Mouse (Mus musculus) forebrain, embryonic 16.5 days (tissue): ENCODE measurements at regions not wholly inside any gene's neighbourhood (a gene's known extent, or its start where the extent isn't known, plus 50 kb on each side); places are given as distances from the start of the nearest gene placed in this dataset.

Source experiments
- ATAC-seq: fragments of 200-750 bp; cut with Nextera tagmentation; 2 replicates; pipeline ENCODE4 v1.8.0; 2017; ENCODE audit warnings: mild to moderate bottlenecking, moderate library complexity
- H3K27ac ChIP-seq: fragments of 300-500 bp; sonication (generic); 2 replicates; pipeline ENCODE4 v1.5.1; 2014; ENCODE audit warnings: low read length, control low read depth
- H3K27me3 ChIP-seq: fragments of 300-500 bp; sonication (generic); replicated peaks from 2 replicates; pipeline ENCODE4 v1.6.1; 2014; ENCODE audit warnings: low read length; ENCODE audit not compliant: control insufficient read depth, insufficient read depth
- H3K36me3 ChIP-seq: fragments of 300-500 bp; sonication (generic); 2 replicates; pipeline ENCODE4 v1.6.1; 2014; ENCODE audit not compliant: control insufficient read depth, insufficient read depth
- H3K4me1 ChIP-seq: fragments of 300-500 bp; sonication (generic); replicated peaks from 2 replicates; pipeline ENCODE4 v1.6.1; 2014; ENCODE audit warnings: low read length; ENCODE audit not compliant: control insufficient read depth, insufficient read depth
- H3K4me2 ChIP-seq: fragments of 300-500 bp; sonication (generic); 2 replicates; pipeline ENCODE4 v1.6.1; 2014; ENCODE audit warnings: mild to moderate bottlenecking, low read length, control low read depth
- H3K4me3 ChIP-seq: fragments of 300-500 bp; sonication (generic); replicated peaks from 2 replicates; pipeline ENCODE4 v1.5.1; 2014; ENCODE audit warnings: mild to moderate bottlenecking, low read length, control low read depth
- H3K9ac ChIP-seq: fragments of 300-500 bp; sonication (generic); replicated peaks from 2 replicates; pipeline ENCODE4 v1.6.1; 2014; ENCODE audit warnings: low read depth, low read length, control low read depth
- H3K9me3 ChIP-seq: fragments of 300-500 bp; sonication (generic); 2 replicates; pipeline ENCODE4 v1.6.1; 2016; ENCODE audit warnings: low read length; ENCODE audit not compliant: control insufficient read depth
- WGBS: fragments of 180-500 bp; shearing (Covaris S2); extraction: QIAGEN DNeasy Blood & Tissue Kit; methylation state at CpG from one replicate; pipeline ENCODE4 v1.1.7; 2014; 5-methylcytosine and 5-hydroxymethylcytosine counted together

DNA sequence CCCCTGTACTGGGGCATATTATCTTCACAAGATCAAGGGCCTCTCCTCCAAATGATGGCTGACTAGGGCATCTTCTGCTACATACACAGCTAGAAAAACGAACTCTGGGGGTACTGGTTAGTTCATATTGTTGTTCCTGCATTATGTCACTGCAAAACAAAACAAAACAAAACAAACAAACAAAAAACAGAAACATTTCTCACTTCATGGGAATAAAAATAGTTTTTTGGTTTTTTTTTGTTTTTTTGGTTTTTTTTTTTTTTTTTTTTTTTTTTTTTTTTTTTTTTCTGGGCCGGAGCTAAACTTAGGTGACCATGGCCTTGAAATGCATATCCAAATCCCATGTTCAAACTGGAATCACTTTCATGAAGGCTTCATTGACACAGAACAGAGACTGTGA lies 1184.4 kb downstream of the Efna5 start:
- no peaks in the 10 kb centered on the region for H3K9me3 ChIP-seq
- H3K36me3 ChIP-seq: no peaks in the 10 kb centered on the region
- ATAC-seq: no peak
- H3K4me2 ChIP-seq: no peak overlapping the region
- no peaks in the 10 kb centered on the region for H3K4me1 ChIP-seq
- H3K9ac ChIP-seq: no peak overlapping the region
- no peak overlapping the region for H3K27ac ChIP-seq
- WGBS: 84% methylated on average over 2 of the region's 2 CpGs
- no peaks in the 10 kb centered on the region for H3K27me3 ChIP-seq
- no peak overlapping the region for H3K4me3 ChIP-seq

DNA sequence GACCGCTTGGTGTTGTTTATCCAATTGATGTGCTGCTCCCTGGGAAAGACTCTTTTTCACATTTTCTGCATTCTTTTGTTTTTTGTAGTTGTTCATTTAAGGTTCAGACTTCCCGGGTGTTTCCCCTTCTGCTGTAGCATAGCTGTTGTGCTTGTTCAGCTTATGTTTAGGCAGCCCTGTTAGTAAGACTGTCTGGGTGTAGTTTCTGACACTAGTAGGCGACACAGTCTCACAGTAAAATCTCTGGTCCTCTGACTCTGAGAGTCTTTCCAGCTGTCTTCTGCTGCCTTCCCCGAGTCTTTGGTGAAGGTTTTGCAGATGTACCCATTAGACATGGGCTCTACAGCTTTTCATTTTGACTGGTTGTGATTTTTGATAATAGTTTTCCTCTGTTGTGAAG lies 1194.8 kb downstream of the Efna5 start:
- Histone ChIP-seq H3K9ac (no peak overlapping the region), H3K9me3 (no peaks in the 10 kb centered on the region), H3K27me3 (no peaks in the 10 kb centered on the region), H3K36me3 (no peaks in the 10 kb centered on the region), H3K4me2 (no peak overlapping the region), H3K4me1 (no peaks in the 10 kb centered on the region), H3K27ac (no peak overlapping the region), H3K4me3 (no peak overlapping the region)
- ATAC-seq: no peak
- WGBS: 78% methylated on average over 4 of the region's 4 CpGs

DNA sequence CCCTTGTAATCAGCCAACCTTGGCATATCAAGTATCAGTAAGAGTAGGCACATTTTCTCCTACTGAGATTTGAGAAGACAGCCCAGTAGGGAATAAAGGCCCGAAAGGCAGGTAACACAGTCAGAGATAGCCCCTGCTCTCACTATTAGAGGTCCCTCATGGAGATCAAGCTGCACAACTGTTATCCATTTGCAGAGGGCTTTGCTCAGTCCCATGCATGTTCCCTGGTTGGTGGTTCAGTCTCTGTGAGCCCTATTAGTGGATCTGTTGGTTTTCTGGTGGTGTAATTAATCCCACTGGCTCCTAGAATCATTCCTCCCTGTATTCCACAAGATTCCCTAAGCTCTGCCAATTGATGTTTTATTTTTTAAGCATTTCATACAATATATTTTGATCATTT lies 1196.6 kb downstream of the Efna5 start:
- no peaks in the 10 kb centered on the region for H3K36me3 ChIP-seq
- no peak overlapping the region for H3K27ac ChIP-seq
- H3K4me2 ChIP-seq: no peak overlapping the region
- ATAC-seq: no peak
- H3K4me1 ChIP-seq: no peaks in the 10 kb centered on the region
- H3K4me3 ChIP-seq: no peak overlapping the region
- no peaks in the 10 kb centered on the region for H3K9me3 ChIP-seq
- 91% methylated on average over 1 of the region's 1 CpGs for WGBS
- H3K9ac ChIP-seq: no peak overlapping the region
- no peaks in the 10 kb centered on the region for H3K27me3 ChIP-seq

DNA sequence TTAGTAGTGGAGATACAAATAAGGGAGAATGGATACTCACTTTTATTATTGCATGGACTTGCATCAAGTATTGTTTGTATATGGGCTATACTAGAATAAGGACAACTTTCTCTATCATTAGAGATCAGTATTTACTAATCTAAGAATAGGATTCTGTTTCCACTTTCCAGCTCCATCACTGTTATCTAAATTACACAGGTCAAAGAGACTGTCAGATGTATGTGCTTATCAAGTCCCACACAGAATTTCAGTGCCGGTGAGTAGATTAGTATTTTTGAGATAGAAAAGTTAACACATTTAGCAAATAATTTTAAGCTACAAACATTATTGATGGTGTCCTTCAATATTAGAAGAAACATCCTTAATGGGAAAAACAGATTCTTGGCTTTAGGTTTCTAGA lies 1210.5 kb downstream of the Efna5 start:
- H3K27me3 ChIP-seq: no peaks in the 10 kb centered on the region
- no peak overlapping the region for H3K4me2 ChIP-seq
- H3K9ac ChIP-seq: no peak overlapping the region
- no peaks in the 10 kb centered on the region for H3K9me3 ChIP-seq
- no peak for ATAC-seq
- WGBS: 94% methylated on average over 1 of the region's 1 CpGs
- H3K4me3 ChIP-seq: no peak overlapping the region
- no peaks in the 10 kb centered on the region for H3K36me3 ChIP-seq
- H3K27ac ChIP-seq: no peak overlapping the region
- H3K4me1 ChIP-seq: no peaks in the 10 kb centered on the region

DNA sequence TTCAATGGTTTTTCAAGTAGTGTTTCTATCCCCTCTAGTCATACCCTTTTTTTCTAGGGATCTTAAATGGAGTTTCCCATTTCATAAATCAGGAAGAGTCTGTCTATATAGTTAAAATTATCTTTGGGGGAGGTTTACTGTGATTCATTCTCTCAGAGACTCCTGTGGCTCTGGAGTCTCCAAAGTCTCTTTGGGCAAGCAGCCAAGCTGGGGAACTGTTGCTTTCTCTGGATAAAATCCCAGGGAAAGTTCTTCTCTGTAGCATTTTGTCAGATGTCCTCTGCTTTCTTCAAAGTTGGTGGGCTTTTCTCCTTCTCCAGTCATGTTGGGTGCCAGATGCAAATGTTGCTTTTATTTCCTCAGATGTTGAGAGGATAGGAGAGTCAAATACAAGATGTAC lies 1213.7 kb downstream of the Efna5 start:
- H3K4me3 ChIP-seq: no peak overlapping the region
- H3K4me1 ChIP-seq: no peaks in the 10 kb centered on the region
- no peak overlapping the region for H3K27ac ChIP-seq
- no peak overlapping the region for H3K4me2 ChIP-seq
- H3K27me3 ChIP-seq: no peaks in the 10 kb centered on the region
- no peaks in the 10 kb centered on the region for H3K36me3 ChIP-seq
- H3K9me3 ChIP-seq: no peaks in the 10 kb centered on the region
- no peak overlapping the region for H3K9ac ChIP-seq
- no peak for ATAC-seq

DNA sequence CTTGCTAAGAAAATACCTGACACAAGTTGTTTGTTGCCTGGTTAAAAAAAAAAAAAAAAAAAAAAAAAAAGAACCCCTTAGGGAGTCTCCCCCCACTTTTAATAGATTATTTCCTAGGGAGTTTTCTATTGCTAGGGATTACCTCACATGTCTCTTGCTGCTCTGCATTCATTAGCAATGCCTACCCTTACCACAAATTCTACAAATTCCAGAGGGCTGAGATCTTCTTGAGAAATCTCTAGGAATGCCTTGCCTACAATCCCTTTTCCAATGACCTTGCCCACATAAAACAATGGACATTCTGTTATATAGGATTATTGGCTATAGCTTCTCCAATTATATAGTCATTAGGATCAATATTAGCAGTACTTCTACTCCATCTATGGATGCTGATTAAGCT lies 1216.2 kb downstream of the Efna5 start:
- Histone ChIP-seq H3K4me2 (no peak overlapping the region), H3K4me1 (no peaks in the 10 kb centered on the region), H3K27me3 (no peaks in the 10 kb centered on the region), H3K9me3 (peaks cover 2% of the 10 kb centered on the region; the same call in 1 of the 2 replicates), H3K36me3 (no peaks in the 10 kb centered on the region), H3K4me3 (no peak overlapping the region), H3K27ac (no peak overlapping the region), H3K9ac (no peak overlapping the region)
- ATAC-seq: no peak

DNA sequence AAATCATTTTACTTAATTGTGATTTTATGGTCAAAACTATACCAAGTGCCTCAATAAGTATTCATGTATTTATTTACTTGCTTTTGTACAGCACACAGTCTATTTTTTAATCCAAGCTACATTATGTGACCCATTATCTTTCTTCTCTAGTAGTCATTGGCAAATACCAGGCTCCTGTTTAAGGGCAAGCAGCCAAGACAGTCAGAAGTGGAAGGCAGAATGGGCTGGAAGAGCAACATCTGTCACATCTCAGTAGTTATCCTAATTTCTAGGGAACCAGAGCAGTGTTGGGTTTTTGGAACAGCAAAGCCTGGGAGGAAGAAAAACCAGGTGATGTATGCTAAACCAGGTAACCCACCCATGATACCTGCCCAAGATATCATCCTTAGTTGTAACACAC lies 1233.5 kb downstream of the Efna5 start:
- Histone ChIP-seq H3K9me3 (no peaks in the 10 kb centered on the region), H3K27ac (no peak overlapping the region), H3K4me1 (no peaks in the 10 kb centered on the region), H3K36me3 (no peaks in the 10 kb centered on the region), H3K4me3 (no peak overlapping the region), H3K4me2 (no peak overlapping the region), H3K27me3 (no peaks in the 10 kb centered on the region), H3K9ac (no peak overlapping the region)
- no peak for ATAC-seq

DNA sequence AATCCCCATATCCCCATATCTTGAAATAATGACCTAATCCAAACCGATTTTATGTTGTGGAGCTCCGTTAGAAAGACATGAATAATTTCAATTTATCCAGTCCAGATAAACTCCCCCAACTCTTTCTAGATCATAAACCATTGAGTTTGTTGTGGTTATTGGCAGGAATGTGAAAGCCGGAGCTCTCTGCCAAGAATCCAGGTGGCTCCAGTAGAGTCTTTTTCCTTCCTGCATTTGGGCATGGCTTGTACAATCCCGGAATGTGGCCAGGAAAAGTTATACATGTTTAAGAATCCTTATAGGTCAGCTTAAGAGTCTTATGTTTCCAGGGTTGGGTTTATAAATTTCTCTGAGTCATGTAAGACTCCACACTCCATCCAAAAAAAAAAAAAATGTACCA lies 1272.8 kb downstream of the Efna5 start:
- no peak overlapping the region for H3K4me3 ChIP-seq
- peaks cover 4% of the 10 kb centered on the region; the same call in 1 of the 2 replicates for H3K4me1 ChIP-seq
- no peak overlapping the region for H3K27ac ChIP-seq
- ATAC-seq: no peak
- H3K9me3 ChIP-seq: no peaks in the 10 kb centered on the region
- WGBS: 80% methylated on average over 4 of the region's 4 CpGs
- no peaks in the 10 kb centered on the region for H3K36me3 ChIP-seq
- H3K27me3 ChIP-seq: no peaks in the 10 kb centered on the region
- H3K4me2 ChIP-seq: no peak overlapping the region
- no peak overlapping the region for H3K9ac ChIP-seq

DNA sequence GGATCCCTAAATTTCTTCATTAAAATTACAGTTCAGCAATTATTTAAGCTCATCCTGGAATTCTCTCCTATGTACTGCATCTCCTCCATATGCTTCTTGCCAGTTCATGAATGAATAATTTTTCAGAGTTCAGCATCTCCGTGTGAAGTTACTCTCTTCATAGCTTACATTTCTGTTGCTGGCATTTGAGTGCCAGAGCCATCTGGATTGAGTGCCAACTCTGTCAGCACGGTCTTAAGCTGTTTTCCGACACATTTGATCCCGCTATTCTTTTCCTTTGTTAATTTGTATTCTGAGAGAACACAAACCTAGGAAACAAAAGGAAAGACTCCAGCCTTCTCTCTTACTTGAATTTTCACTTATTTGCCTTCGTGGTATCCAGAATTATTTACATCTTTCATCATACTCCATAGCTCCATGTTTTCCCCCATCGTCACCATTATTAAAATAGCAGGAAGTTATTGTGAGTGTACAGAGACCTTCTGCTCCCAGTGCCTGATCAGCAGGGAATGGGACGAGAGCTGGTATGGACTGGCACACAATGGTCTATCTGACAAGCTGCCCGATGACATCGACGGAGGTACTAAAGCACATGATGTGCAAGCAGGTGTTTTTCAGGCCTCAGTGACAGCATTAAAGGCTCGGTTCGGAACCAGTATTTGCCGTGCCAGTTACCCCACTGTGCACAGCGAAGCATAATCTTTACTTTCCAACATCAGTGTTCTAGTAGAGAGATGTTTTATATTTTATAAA lies 1274.2 kb downstream of the Efna5 start:
- H3K27me3 ChIP-seq: no peaks in the 10 kb centered on the region
- no peak overlapping the region for H3K4me3 ChIP-seq
- H3K9me3 ChIP-seq: no peaks in the 10 kb centered on the region
- H3K27ac ChIP-seq: no peak overlapping the region
- H3K9ac ChIP-seq: no peak overlapping the region
- peak; percentile 90 for ATAC-seq
- peaks cover 4% of the 10 kb centered on the region; the same call in 1 of the 2 replicates for H3K4me1 ChIP-seq
- H3K4me2 ChIP-seq: peak overlapping the region; percentile 34
- 35% methylated on average over 14 of the region's 14 CpGs for WGBS
- H3K36me3 ChIP-seq: no peaks in the 10 kb centered on the region

DNA sequence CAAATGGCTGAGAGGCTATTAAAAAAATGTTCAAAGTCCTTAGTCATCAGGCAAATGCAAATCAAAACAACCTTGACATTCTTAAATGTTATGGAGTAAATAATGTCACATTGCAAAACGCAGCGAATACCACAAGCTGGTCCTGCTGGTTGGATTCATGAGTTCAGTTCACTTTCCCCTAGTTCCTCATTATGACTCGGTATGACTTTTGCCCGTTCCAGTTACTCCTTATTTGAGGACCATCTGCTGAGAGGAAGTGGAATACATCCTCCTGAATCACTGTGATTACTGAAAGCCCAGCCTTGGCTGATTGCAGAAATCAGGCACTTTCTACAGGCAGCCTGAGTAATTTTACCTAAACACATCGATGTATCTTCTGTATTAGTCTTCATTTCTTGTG lies 1276.9 kb downstream of the Efna5 start:
- H3K4me2 ChIP-seq: no peak overlapping the region
- peaks cover 4% of the 10 kb centered on the region; the same call in 1 of the 2 replicates for H3K4me1 ChIP-seq
- no peaks in the 10 kb centered on the region for H3K27me3 ChIP-seq
- H3K27ac ChIP-seq: no peak overlapping the region
- no peaks in the 10 kb centered on the region for H3K9me3 ChIP-seq
- H3K9ac ChIP-seq: no peak overlapping the region
- no peak overlapping the region for H3K4me3 ChIP-seq
- ATAC-seq: no peak
- H3K36me3 ChIP-seq: no peaks in the 10 kb centered on the region
- 89% methylated on average over 5 of the region's 5 CpGs for WGBS
